Mouse (Mus musculus) left cerebral cortex, postnatal 25 days (tissue): ENCODE data around the gene Ncoa7. TPM values are rescaled to one million over a fixed set of nuclear protein-coding genes. Genes with fewer than 3 reads are reported as not detected.

Experiments used
- DNase-seq, 2 experiments: peaks; one replicate each; pipeline ENCODE4 v3.0.0; 2022; ENCODE audit warnings: low spot score in 2 of 2, mixed read lengths in 1 of 2
- intact Hi-C: fragments of 180-260 bp; cut with DNase I; formaldehyde crosslinking; loops from one replicate; pipeline ENCODE4 v1.15.1; 2025
- total RNA-seq, 2 experiments: library from RNA; stranded (reverse); gene quantifications; 2 replicates each; pipeline ENCODE4 v1.2.3; 2021

Ncoa7 gene
- total RNA-seq, 2 experiments from 2014 or later: 106 to 111 TPM

GRCm38 (mm10) chr10:30754082-30754481 lies 49.0 kb downstream of the Ncoa7 start:
- intact Hi-C loops: no loop called here
- DNase-seq: peak in 1 of 2 experiments; percentile 31

- intact Hi-C loops: no loop called here
- no peak for DNase-seq
These were observed 50.6 kb downstream of the Ncoa7 start for GRCm38 (mm10) chr10:30752485-30752884.

GRCm38 (mm10) chr10:30751586-30751985 lies 51.5 kb downstream of the Ncoa7 start:
- intact Hi-C loops: no loop called here
- no peak for DNase-seq

- intact Hi-C loops: no loop called here
- DNase-seq: no peak
These were observed 53.3 kb downstream of the Ncoa7 start for GRCm38 (mm10) chr10:30749807-30750206.

- no peak for DNase-seq
- intact Hi-C loops: no loop called here
These were observed 57.7 kb downstream of the Ncoa7 start for GRCm38 (mm10) chr10:30745238-30745974.

GRCm38 (mm10) chr10:30743275-30743674 lies 59.9 kb downstream of the Ncoa7 start:
- no peak for DNase-seq
- intact Hi-C loops: no loop called here

GRCm38 (mm10) chr10:30738403-30738802 lies 64.7 kb downstream of the Ncoa7 start:
- intact Hi-C loops: no loop called here
- no peak for DNase-seq

GRCm38 (mm10) chr10:30737323-30737722 lies 65.8 kb downstream of the Ncoa7 start:
- intact Hi-C loops: no loop called here
- DNase-seq: no peak

GRCm38 (mm10) chr10:30733148-30733785 lies 69.9 kb downstream of the Ncoa7 start:
- no peak for DNase-seq
- intact Hi-C loops: no loop called here

- intact Hi-C loops: no loop called here
- DNase-seq: no peak
These were observed 71.7 kb downstream of the Ncoa7 start for GRCm38 (mm10) chr10:30731321-30731914.

- DNase-seq: no peak
- intact Hi-C loops: no loop called here
These were observed 72.3 kb downstream of the Ncoa7 start for GRCm38 (mm10) chr10:30730791-30731190.

GRCm38 (mm10) chr10:30729157-30730096 lies 73.7 kb downstream of the Ncoa7 start:
- intact Hi-C loops: no loop called here
- DNase-seq: no peak

- no peak for DNase-seq
- intact Hi-C loops: loop anchor here (5.0 kb wide), 1 partner anchor 79 kb away; the partner anchor contains the start of gene Ncoa7
These were observed 80.1 kb downstream of the Ncoa7 start for GRCm38 (mm10) chr10:30723014-30723413.

GRCm38 (mm10) chr10:30720556-30720955 lies 82.6 kb downstream of the Ncoa7 start:
- DNase-seq: no peak
- intact Hi-C loops: loop anchor here (5.0 kb wide), 1 partner anchor 82 kb away; the partner anchor contains the start of gene Ncoa7

- no peak for DNase-seq
- intact Hi-C loops: loop anchor here (5.0 kb wide), 1 partner anchor 82 kb away; the partner anchor contains the start of gene Ncoa7
These were observed 83.2 kb downstream of the Ncoa7 start for GRCm38 (mm10) chr10:30719947-30720346.

- intact Hi-C loops: no loop called here
- DNase-seq: peak in 1 of 2 experiments; percentile 46
These were observed 84.3 kb downstream of the Ncoa7 start for GRCm38 (mm10) chr10:30718703-30719340.

- intact Hi-C loops: no loop called here
- no peak for DNase-seq
These were observed 87.0 kb downstream of the Ncoa7 start for GRCm38 (mm10) chr10:30716171-30716570.

GRCm38 (mm10) chr10:30712540-30712939 lies 90.6 kb downstream of the Ncoa7 start:
- DNase-seq: no peak
- intact Hi-C loops: no loop called here

GRCm38 (mm10) chr10:30709846-30710403 lies 93.2 kb downstream of the Ncoa7 start:
- no peak for DNase-seq
- intact Hi-C loops: no loop called here
